Mouse (Mus musculus) erythroblast, adult 5-6 weeks (primary cell): ENCODE data around the gene Grm3. TPM values are rescaled to one million over a fixed set of nuclear protein-coding genes. Genes with fewer than 3 reads are reported as not detected.

Experiments used
- ATAC-seq: replicated peaks from 2 replicates; pipeline ENCODE4 v1.8.0; 2016; ENCODE audit warnings: moderate number of reproducible peaks, mild to moderate bottlenecking, moderate TSS enrichment, inconsistent platforms; ENCODE audit not compliant: poor library complexity, low FRiP score, severe bottlenecking
- total RNA-seq, 2 experiments: library from RNA; stranded (forward) in 1 of 2; stranded (reverse) in 1 of 2; fragments of 150-400 nt in 1 of 2; fragments of 200-764, 138-1000 nt in 1 of 2; gene quantifications; 2 replicates each; pipeline versions ENCODE4 v1.2.3 to v1.2.4; 2015 to 2017; ENCODE audit warnings: low replicate concordance in 2 of 2

Grm3 gene
- not detected in 2 replicates for total RNA-seq (2015; ENCODE audit: low replicate concordance)
- not detected in 2 replicates for total RNA-seq (2017; ENCODE audit: low replicate concordance)

DNA sequence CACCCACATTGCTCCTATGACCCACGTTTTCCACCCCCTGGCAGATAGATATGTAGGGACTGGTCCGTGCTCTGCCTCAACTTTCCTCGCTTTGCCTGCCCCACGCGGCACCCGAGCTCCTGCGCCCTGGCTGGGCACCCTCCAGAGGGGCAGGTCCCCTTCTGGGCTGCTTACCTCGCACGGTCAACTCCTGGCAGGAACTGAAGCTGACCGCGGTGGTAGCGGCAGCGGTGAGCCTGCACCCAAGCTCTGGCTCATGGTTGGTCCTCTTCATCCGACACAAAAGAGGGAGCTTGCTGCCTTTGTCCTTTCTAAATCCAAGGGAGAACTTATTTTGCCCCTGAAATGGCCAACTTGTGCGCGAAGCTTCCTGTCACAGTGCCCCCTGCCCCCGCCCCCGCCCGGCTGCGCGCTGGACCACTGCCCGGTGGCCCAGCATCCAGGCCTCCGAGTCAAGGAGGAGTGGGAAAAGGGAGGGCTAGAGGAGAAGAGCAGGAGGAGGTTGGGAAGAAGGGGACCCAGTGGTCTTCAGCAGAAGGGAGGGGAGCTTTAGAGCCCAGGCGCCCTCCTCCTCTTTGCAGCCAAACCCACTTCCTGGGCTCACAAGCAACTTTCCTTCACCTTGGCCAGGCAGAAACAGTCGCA lies at the start of gene Grm3:
Gene Grm3, minus strand, starts transcription at position 215 of the 645 bp plus-strand sequence.
- no peak for ATAC-seq

GRCm38 (mm10) chr5:9755751-9756150 lies 30.8 kb upstream of the Grm3 start:
- no peak for ATAC-seq

- ATAC-seq = no peak
Measured at GRCm38 (mm10) chr5:9748184-9748583, 23.2 kb upstream of the Grm3 start.

GRCm38 (mm10) chr5:9744120-9744519 lies 19.1 kb upstream of the Grm3 start:
- no peak for ATAC-seq

- no peak for ATAC-seq
Measured at GRCm38 (mm10) chr5:9725601-9726268, 765 bp upstream of the Grm3 start.

- ATAC-seq = no peak
Measured at GRCm38 (mm10) chr5:9724287-9724955, 549 bp downstream of the Grm3 start.

DNA sequence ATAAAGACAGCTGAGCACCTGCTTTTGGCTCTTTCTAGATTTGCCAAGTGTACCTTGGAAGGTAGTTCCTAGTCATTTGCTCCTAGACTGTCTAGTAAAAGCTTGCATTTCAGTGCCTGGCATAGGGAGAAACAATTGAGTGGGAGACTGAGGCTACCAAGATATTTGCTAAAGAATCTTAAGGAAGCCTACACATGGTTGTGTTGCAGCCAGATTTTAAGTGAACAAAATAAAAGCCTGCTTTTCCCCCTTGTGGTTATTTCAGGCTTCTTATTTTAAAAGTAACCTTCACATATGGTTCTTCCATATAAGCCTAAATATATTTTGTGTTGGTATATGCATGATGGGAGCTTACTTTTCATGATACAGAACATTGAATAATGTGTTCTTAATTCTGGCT lies 3.8 kb downstream of the Grm3 start:
- ATAC-seq = no peak

DNA sequence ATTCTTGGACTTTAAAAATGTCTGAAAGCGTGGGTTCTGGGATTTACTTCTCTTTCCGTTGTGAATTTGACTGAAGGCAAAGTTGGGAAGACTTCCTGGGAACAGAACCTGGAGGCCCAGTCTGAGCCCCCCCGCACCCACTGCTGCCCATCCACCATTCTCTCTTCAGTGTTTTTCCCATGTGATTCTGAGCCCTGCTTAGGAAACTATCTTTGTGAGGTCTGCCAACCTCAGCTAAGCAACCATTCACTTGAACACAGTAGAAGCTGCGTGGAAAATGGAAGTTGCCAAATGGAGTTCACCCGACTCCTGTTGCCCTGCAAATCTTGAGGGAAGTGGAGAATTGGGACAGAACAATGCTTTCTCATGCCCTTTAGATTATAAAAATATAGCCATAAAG lies 8.7 kb downstream of the Grm3 start:
- no peak for ATAC-seq

GRCm38 (mm10) chr5:9707096-9707495 lies 17.9 kb downstream of the Grm3 start:
- ATAC-seq = no peak

DNA sequence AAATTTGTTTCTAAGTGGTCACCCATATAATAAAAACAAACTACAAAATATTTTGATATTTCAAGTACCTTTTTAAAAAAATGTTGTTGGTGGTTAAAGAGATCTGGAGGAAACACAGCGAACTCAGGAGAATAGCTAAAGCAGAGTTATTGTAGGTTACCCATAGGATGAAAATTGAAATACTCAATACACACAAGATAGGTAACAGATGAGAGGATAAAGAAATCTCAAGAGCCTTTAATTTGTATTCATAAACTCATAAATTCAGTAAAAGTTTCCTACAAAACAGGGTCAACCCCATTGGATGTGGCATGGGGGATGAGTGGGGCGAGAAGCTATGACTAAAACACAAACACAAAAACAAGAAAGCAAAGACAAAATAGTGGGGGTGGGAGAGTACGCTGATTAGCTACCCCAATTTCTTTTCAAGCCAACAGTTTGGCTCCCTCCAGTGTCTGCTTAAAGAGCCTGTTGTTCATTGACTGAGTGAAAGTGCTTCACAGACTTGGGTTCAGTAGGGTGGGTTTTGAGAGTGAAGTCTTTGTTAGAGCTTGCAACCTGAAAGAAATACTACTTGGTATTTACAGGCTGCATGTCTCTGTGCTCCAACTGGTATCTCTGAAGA lies 21.5 kb downstream of the Grm3 start:
- ATAC-seq = no peak

GRCm38 (mm10) chr5:9702656-9703384 lies 22.1 kb downstream of the Grm3 start:
- ATAC-seq = no peak

DNA sequence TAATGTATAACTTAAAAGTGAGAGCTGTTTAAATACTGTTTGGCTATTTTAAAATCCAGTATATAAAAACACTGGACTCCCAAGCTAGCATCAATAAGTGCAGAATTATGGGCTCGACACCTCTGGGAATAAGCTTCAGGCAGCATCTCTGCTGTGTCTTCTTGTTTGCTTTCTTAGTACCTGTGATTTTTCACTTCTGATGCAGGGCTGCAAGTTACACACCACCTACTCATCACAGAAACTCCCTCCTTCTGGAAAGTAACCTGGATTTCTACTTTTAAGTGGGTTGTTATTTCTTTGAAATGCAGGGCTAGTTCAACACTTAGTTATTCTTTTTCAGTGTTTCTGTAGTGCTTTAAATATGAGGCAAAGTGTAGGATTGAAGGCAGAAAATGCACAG lies 32.6 kb downstream of the Grm3 start:
- ATAC-seq = no peak

DNA sequence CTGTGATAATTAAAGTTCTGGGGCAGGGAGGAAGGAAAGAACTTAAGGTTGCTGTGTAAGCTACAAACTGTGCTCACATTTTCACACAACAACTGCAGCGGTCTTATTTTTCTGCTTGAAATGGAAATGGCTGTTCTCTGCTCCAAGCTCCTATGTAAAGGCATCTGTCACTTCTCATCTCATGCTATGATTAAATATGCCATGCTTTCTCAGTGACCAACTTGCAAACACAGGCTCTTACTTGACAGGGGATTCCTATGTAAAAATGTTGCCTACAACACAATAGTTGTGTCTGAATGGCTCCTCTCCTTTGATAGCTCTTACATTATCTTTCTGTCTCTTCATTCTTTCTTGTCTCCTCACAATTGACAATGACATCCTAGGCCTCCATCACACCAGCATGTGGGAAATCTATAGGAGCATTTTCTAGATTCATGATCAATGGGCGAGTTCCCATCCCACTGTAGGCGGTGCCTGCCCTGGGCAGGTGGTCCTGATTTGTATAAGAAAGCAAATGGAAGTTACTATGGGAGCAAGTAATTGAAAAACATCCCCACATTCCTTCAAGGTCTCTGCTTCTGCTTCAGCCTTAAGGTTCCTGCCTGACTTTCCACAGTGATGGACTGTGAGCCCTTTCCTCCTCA lies 34.2 kb downstream of the Grm3 start:
- no peak for ATAC-seq

DNA sequence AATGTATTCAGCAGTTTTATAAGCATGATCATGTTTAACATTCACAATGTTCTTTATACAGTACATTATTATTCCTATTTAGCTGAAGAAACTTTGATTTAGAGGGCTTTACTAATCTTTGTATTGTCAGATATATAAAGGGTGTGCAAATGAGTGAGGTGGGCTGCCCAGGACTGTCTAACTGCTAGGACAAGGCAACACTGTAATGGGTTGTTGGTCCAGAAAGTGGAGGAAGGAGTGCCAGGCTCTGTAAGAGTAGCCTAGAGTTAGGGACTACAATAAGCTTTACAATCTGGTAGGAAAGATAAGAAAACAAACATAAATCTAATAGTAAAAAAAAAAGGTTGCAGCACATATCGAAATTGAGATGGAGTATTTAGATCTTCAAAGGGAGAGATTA lies 34.8 kb downstream of the Grm3 start:
- no peak for ATAC-seq

GRCm38 (mm10) chr5:9683204-9683603 lies 41.8 kb downstream of the Grm3 start:
- no peak for ATAC-seq

DNA sequence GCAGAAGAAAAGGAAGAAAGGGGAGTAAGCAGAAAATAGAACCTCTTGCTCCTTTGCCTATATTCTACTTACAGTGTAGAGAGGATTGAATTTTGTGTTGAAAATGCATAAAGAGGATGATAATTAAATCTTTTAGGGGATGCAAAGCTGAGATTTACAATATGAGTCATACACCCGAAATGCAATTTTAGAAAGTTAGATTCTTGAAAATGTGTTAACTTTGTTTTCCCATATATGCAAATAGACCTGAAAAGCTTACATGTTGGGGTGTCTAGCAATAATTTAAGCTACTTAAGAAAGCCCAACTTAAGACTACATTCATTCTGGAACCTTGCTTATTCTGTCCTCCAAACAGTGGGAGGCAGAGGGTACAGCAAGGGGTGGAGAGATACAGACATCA lies 56.0 kb downstream of the Grm3 start:
- ATAC-seq = no peak

DNA sequence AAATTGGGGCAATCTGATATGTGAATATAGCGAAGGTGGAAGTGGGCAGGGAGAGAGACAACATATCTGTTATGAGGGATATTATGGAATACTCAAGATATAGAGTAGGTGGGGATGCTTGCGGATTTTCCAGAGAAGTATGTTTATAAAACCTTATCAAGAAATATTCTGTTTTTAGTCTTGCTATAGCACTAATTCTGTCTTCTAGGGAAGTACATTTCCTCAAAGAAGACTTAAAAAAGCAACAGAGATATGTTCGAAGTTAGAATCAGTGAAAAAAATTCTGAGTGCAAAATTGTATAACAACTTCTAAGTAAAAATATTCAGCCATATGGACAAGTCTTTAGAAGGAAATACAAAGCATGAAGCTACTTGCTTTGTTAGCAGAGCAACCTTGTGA lies 61.6 kb downstream of the Grm3 start:
- no peak for ATAC-seq

DNA sequence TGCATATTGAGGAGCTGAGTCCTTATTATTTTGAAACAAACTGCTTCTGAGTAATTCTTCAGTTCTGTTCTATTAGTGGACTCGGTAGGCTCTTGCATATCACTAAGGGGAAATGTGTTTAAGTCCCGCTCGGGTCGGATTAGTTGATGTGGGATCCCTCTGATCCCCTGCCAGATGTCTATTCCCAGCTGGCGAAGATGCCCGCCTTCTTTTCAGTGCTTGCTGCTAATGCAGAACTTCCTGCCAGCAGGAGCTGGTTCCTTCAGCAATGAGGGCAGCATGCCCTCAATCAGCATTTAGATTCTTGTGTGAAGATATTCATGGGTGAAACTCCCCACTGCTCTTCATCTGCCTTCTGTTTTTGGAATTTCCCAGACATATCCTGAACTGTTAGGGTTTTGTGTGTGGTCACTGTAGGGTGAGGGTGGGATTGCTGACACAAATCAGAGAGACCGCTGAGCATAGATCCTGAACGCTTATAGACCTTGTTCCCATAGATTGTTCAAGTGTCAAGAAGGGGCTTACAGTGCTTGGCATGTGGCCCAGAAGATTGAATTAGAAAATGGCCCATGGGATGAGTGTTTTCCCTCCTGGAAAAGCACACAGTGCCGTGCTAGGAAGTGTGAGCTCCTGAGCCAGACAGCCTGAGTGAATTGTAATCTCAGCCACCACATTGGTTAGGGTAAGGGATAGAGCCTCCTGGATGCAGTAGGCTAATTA lies 62.9 kb downstream of the Grm3 start:
- ATAC-seq = no peak

DNA sequence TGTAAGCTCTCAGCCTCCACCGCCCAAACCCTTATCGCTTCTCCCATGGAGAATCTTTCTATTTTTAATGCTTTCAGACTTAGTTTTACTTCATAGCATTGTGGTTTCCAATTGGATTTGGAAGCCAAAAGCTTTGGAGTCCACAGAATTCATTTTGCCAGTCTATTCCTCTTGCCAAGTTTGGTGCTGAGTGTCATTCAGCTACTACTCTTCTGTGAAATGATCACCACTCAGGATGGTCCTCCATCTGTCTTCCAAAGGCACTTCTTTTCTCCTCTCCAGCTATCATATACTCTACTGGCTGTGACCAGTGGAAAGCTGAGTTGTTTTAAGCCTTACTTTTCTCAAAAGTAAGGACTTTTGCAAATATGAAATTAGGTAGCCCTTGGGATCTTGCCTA lies 86.4 kb downstream of the Grm3 start:
- ATAC-seq = no peak
